Mouse (Mus musculus) activated CD4-positive, CD25-positive, alpha-beta regulatory T cell, adult 9 weeks (primary cell): ENCODE data around the gene Sptan1. TPM values are rescaled to one million over a fixed set of nuclear protein-coding genes. Genes with fewer than 3 reads are reported as not detected.

Experiments used
- polyA plus RNA-seq: library from polyadenylated mRNA; unstranded; fragments of 100-300 nt; shearing (Covaris generic); gene quantifications from one replicate; pipeline ENCODE4 v1.2.1, GENCODE M21; 2017

Sptan1 gene
- polyA plus RNA-seq, result 147 TPM

GRCm38 (mm10) chr2:29965250-29965843, at the start of gene Sptan1:
Gene Sptan1 (plus strand): TSS chr2:29965560.

GRCm38 (mm10) chr2:29934906-29935599, 30.3 kb upstream of the Sptan1 start, which contains the start of gene Gle1:
Gene Gle1 (plus strand): TSS chr2:29935426.

GRCm38 (mm10) chr2:30048699-30049388, 83.5 kb downstream of the Sptan1 start, which contains the start of gene Wdr34:
Gene Wdr34 (minus strand): TSS chr2:30048881.

GRCm38 (mm10) chr2:30057223-30057904, 92.0 kb downstream of the Sptan1 start, which contains the start of gene Set:
Gene Set (plus strand): TSS chr2:30057378.

GRCm38 (mm10) chr2:30077502-30078348, 112.4 kb downstream of the Sptan1 start, which contains the start of gene Pkn3:
Gene Pkn3 (plus strand): TSS chr2:30077684.

Other genes starting within 250 kb of the Sptan1 start
- gene Gm13420, start 213.9 kb upstream of the Sptan1 start, polyA plus RNA-seq, result not detected
- gene Gm13547, start 206.2 kb upstream of the Sptan1 start, polyA plus RNA-seq, result 1.1 TPM
- gene Coq4, start 178.1 kb upstream of the Sptan1 start, polyA plus RNA-seq, result 12.6 TPM
- 36.4 TPM for gene Trub2, start 177.1 kb upstream of the Sptan1 start, polyA plus RNA-seq
- gene Slc27a4, start 162.9 kb upstream of the Sptan1 start, polyA plus RNA-seq, result 2.4 TPM
- gene Urm1, start 145.5 kb upstream of the Sptan1 start, polyA plus RNA-seq, result 20.4 TPM
- 0.50 TPM for gene Cercam, start 96.4 kb upstream of the Sptan1 start, polyA plus RNA-seq
- gene Odf2, start 76.3 kb upstream of the Sptan1 start, polyA plus RNA-seq, result 78.7 TPM
- 73.0 TPM for gene Gle1, start 30.1 kb upstream of the Sptan1 start, polyA plus RNA-seq
- gene Wdr34, start 83.3 kb downstream of the Sptan1 start, polyA plus RNA-seq, result 1.3 TPM
- 144 TPM for gene Set, start 91.8 kb downstream of the Sptan1 start, polyA plus RNA-seq
- 1.2 TPM for gene Pkn3, start 112.1 kb downstream of the Sptan1 start, polyA plus RNA-seq
- 30.3 TPM for gene Zdhhc12, start 128.1 kb downstream of the Sptan1 start, polyA plus RNA-seq
- 34.3 TPM for gene Zer1, start 159.0 kb downstream of the Sptan1 start, polyA plus RNA-seq
- gene Tbc1d13, start 168.2 kb downstream of the Sptan1 start, polyA plus RNA-seq, result 7.7 TPM
- 2.3 TPM for gene Endog, start 205.9 kb downstream of the Sptan1 start, polyA plus RNA-seq
- gene Spout1, start 212.9 kb downstream of the Sptan1 start, polyA plus RNA-seq, result 42.8 TPM
- 12.3 TPM for gene Kyat1, start 240.3 kb downstream of the Sptan1 start, polyA plus RNA-seq